Mouse (Mus musculus) left cerebral cortex, adult 8-10 months (tissue): ENCODE results near the gene Zscan5b. TPM values are rescaled to one million over a fixed set of nuclear protein-coding genes. Genes with fewer than 3 reads are reported as not detected.
"Not testable (repeated sequence)": the region's sequence is repeated elsewhere in the genome, so short reads cannot be mapped to it uniquely, and the experiment has no call there.

Source experiments
- DNase-seq, 2 experiments: peaks; one replicate each; pipeline ENCODE4 v3.0.0; 2022; ENCODE audit warnings: low spot score in 2 of 2
- total RNA-seq, 4 experiments: library from RNA; stranded (reverse); gene quantifications; 2 replicates each; pipeline ENCODE4 v1.2.4; 2022

Gene Zscan5b
- total RNA-seq, 4 experiments from 2014 or later: not detected

GRCm38 (mm10) chr7:6244361-6245292, 22.5 kb downstream of the Zscan5b start:
- DNase-seq: no peak

DNA sequence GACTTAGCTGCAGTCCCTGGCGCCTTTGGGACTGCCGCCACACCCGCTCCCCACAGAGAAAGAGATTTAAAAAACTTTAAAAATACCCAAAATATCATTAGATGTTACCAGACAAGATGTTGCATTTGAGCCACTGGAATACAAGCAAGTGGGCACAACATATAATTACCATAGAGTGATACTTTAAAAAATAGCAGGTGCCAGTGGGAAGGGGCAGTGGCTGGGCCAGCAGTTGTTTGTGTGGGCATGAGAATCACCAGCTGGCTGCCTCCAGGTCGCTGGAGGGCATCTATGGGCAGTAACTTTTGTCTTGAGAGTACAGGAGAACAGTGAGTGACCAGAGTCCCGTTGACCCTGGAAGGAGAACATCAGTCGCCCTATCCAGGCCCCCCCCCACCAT, 30.3 kb downstream of the Zscan5b start, which contains the start of gene Epp13:
Gene Epp13 (plus strand): TSS at position 301 of the 400 bp plus-strand sequence.
- DNase-seq: no peak

GRCm38 (mm10) chr7:6254451-6254850, 32.4 kb downstream of the Zscan5b start:
- DNase-seq: no peak

GRCm38 (mm10) chr7:6257386-6257785, 35.3 kb downstream of the Zscan5b start:
- DNase-seq: no peak

DNA sequence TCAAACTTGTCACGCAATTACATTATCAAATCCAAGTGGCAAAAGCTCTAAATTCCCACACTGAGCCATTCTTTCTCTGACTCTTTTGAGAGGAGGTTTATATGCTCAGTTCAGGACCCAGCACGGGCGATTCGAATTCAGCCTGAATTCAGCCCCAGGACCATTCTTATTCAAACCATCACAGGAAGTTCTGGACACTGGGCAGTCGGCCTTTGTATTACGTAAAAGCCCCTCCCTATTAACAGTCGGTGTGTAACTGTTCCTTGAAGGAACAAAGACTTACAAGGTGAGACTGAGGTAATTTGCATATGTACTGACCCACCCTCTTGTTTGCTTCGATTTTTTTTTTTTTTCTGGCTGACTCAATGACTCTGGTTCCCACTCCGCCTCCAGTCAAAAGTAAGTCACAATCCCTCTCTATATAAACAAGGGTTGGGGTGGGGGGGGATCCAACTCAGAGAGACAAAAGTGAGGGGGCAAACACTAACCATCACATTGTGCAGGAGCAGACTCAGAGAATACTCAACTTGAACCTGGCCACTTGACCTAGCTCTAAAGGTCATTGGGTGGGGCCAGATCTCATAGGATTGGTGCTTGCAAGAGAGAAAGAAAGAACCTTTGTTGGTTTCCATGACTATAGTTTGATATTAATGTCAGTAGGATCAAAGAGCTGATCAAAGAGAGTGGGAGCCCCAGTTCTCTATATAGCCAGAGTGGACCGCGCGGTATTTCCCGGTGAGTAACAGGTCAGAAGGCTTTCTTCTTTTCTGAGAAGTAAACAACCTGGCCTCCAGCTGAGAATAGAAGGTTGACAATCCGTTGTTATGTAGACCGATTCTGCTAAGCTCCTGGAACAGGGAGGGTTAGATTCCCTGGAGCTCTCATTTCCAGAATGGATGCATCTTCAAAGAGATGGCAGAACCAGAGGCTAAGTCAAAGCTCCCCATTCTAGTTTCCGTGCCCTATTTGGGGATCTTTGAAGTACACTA, 36.4 kb downstream of the Zscan5b start:
- no peak for DNase-seq

GRCm38 (mm10) chr7:6260004-6260403, 37.9 kb downstream of the Zscan5b start:
- DNase-seq: not testable (repeated sequence)

DNA sequence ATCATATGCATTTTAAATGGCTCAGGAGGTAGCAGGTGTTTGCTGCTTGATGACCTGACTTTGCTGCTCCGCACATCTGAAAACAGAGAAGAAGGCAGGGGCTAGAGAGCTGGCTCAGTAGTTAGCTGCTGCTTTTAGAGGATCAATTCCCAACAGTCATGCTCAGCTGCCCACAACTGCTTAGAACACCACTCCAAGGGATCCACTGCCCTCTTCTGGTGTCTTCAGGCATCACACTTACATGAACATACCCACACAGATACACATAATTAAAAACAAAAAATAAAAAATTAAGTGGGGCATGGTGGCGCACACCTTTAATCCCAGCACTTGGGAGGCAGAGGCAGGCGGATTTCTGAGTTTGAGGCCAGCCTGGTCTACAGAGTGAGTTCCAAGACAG, 40.0 kb downstream of the Zscan5b start:
- no peak for DNase-seq

- no peak for DNase-seq
These were observed 40.9 kb downstream of the Zscan5b start for GRCm38 (mm10) chr7:6262984-6263383.

DNA sequence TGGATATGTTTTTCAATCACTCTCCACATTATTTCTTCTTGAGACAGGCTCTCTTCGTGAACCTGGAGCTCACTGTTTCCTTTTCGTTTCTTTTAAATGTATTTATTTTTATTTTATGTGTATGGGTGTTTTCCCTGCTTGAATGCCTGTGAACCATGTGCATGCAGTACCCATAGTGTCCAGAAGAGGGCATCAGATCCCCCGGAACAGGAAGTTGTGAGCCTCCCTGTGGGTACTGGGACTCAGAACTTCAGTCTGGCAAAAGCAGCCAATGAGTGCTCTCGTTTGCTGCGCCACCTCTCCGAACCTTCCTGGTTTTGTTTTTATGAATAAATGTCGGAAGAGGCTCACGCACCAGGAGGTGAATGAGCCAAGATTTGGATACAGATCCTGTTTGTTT, 43.6 kb downstream of the Zscan5b start:
- DNase-seq: no peak

- no peak for DNase-seq
These were observed 55.8 kb downstream of the Zscan5b start for GRCm38 (mm10) chr7:6277906-6278305.

- DNase-seq: peak in 1 of 2 experiments; percentile 47
These were observed 60.7 kb downstream of the Zscan5b start for GRCm38 (mm10) chr7:6282749-6283148.

- peak; percentile 75 to 80 for DNase-seq
These were observed 61.5 kb downstream of the Zscan5b start for GRCm38 (mm10) chr7:6283451-6284075.

GRCm38 (mm10) chr7:6284442-6285012, 62.4 kb downstream of the Zscan5b start:
- no peak for DNase-seq

DNA sequence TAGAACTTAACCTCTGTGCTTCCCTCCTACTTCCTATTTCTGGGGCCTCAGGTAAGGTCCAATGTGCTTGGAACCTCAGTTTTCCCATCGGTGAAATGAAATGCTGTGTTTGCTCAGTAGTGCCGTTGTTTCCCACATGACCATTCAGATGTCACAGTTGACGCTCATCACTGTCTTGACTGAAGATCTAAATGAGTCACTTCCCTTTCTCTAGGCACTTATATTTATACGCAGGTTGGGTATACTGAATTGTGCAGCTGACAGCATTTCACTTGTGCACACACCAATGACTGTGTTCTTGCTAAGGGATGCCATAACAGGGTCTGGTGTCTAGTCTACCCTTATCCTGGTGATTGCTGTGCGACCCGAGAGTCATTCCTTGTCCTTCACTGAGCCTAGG, 63.3 kb downstream of the Zscan5b start:
- no peak for DNase-seq

DNA sequence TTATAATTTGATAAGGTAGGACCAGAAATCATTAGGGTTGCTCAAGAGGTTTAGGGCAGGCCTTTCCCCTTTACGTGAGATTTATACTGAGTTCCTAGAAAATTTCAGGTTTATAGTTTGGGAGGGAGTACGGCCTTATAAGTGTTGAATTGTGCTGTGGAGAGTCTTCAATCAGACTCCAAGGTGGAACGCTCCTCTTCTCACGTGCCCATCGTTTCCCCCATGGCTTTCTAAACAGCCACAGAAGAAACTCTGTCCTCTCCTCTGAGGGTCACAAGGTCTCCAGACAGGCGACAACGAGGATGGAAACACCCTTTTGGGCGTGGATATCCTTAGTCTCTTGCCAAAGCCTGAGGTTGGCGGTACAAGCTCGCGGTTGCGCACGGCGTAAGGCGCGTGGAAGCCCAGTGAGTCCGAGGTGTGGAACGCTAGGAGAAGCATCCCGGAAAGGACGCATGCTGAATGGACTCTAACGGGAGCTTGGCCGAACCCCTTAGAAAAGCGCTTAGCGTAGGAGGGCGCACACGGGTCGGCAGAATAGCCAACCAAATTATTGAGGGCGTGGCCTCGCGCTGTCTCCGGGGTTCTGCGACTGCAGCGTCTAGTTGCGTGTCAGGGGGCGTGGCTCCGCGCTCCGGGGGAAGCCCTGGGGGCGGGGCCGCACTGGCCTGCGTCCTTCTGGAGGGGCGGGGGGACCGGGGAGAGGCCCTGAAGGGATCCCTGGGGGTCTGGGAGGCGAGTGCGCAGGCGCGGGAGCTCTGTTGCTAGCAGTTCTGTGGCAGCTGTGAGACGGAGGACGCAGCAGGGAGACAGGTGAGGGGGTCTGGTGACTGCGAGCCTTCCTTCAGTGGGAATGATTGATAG, 64.0 kb downstream of the Zscan5b start, which contains the start of gene Zfp667:
Gene Zfp667 (plus strand): TSS at position 738 of the 864 bp plus-strand sequence.
- peak; percentile 89 to 98 for DNase-seq

GRCm38 (mm10) chr7:6286921-6287531, 64.9 kb downstream of the Zscan5b start:
- DNase-seq: peak in 1 of 2 experiments; percentile 26
